In the genomic region with DNA sequence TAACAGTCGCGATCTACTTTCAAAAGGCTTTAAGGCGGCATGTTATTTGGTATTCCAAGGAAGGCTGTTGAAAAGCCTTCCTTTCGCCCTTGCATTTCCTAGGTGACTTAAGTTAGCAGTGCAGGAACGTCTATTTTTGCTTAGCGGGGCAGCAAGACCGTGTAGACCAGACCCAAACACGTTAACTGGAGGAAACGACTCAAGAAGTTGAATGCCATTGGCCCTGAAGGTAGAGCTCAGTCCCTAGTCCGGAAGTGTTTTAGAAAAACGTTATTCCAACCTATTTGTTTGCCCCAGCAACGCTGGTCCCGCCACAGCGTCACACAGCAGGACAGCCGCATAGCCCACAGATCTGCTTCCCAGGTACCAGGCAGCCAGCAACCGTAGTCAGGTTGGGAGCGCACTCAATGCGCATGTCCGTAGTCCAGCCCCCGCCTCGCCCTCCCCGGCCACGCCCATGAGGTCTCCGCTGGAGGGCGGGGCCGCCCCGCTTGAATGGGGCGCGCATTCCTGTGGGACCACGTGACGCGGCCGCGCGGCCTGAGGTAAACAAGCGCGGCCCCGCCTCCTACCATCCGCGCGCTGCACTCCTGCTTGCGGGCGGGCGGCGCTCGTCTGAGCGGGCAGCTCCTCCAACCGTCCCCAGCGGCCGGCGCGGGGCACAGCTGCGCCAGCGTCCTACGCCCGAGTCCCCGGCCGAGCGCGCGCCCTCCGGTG, we compare ENCODE assay signal across 8 mouse cellular contexts. TPM values are rescaled to one million over a fixed set of nuclear protein-coding genes. Genes with fewer than 3 reads are reported as not detected.
DNase-seq lines count a peak whose midpoint lies in the region; ATAC-seq and TF ChIP-seq lines count a peak whose summit lies in the region.

TSS of gene Otud1 (plus strand) at position 595 of the 717 bp plus-strand sequence.

- DNase-seq in Muller cell, postnatal 12 days (ENCODE audit: inconsistent ontology term): peak; percentile 99
- peak; percentile 98 for DNase-seq in cerebellum, adult 9-11 months
- peak; percentile 93 to 95 for DNase-seq in layer of hippocampus, adult 8-10 months (ENCODE audit: low spot score in 2 of 2)
- peak; percentile 99 for DNase-seq in lung, embryonic 14.5 days
- DNase-seq in testis, postnatal 14 days (ENCODE audit: low spot score): peak; percentile 96

- H3K27ac ChIP-seq in lung, embryonic 14.5 days (ENCODE audit: low read depth): peak within 1 kb of the TSS; percentile 97

- no peaks in the 10 kb centered on the region for H3K27me3 ChIP-seq in lung, embryonic 14.5 days (ENCODE audit: insufficient read depth, low read length)

- no peaks in the 10 kb centered on the region for H3K4me1 ChIP-seq in lung, embryonic 14.5 days (ENCODE audit: insufficient read depth)

- peak; percentile 20; the same call in 1 of the 2 replicates for TF ChIP-seq CTCF in lung, embryonic 14.5 days (IDR thresholded peaks at IDR 0.05; ENCODE audit: low read depth)

- H3K9ac ChIP-seq in lung, embryonic 14.5 days: peak within 1 kb of the TSS; percentile 87

- no peaks in the 10 kb centered on the region for H3K9me3 ChIP-seq in lung, embryonic 14.5 days (ENCODE audit: low read depth, low read length)

- peak; percentile 81 for ATAC-seq in frontal cortex, adult (ENCODE audit: low TSS enrichment)
- ATAC-seq in hematopoietic stem cell, adult 5-6 weeks (replicated peaks in 1 of 2; ENCODE audit: insufficient read depth in 1 of 2, low FRiP score in 2 of 2, low TSS enrichment in 1 of 2, low read depth in 1 of 2, poor library complexity in 2 of 2, severe bottlenecking in 2 of 2): peak; percentile 80 to 87
- peak; percentile 98 for ATAC-seq in lung, embryonic 14.5 days (ENCODE audit: insufficient read depth)
- ATAC-seq in neutrophil, adult 5-6 weeks (ENCODE audit: extremely low read depth, insufficient number of reproducible peaks, low FRiP score, poor library complexity, severe bottlenecking): peak; percentile 83

- peak within 1 kb of the TSS; percentile 79 for H3K4me3 ChIP-seq in lung, embryonic 14.5 days (ENCODE audit: low read depth, low read length)

- WGBS in lung, embryonic 14.5 days: under 1% methylated on average over 62 of the region's 62 CpGs

- peak within 1 kb of the TSS; percentile 84 for H3K4me2 ChIP-seq in lung, embryonic 14.5 days

- H3K36me3 ChIP-seq in lung, embryonic 14.5 days (ENCODE audit: insufficient read depth): no peaks in the 10 kb centered on the region

RNA-seq across cellular contexts. Expression of gene Otud1, which starts in this region (rescaled TPM):
- 7.3 and 11.1 TPM in 2 replicates for total RNA-seq in hematopoietic stem cell, adult 5-6 weeks (2017)
- total RNA-seq in layer of hippocampus, adult 8-10 months (2022): 10 to 100 TPM; 12.7 to 15.4 (median 13.6) TPM
- polyA plus RNA-seq in lung, embryonic 14.5 days (2014; fragmentation: Nextera tagmentation; extraction: Ambion mirVana): 8.9 and 9.5 TPM in 2 replicates
- total RNA-seq in neutrophil, adult 5-6 weeks (2017): 32.0 and 33.5 TPM in 2 replicates

Comparison
In these comparisons a context has a peak if more than half of its experiments do, and no peak if none do; other contexts are left out.
1. Peak in every context shown above with its lines: DNase-seq, ATAC-seq, H3K4me3 ChIP-seq and H3K27ac ChIP-seq.